Mouse (Mus musculus) cerebellum, adult 2 months (tissue): Measurements from ENCODE around the gene Cldn7. TPM values are rescaled to one million over a fixed set of nuclear protein-coding genes. Genes with fewer than 3 reads are reported as not detected.
A peak's percentile ranks its signal among the peaks of the same experiment; 100 is the strongest.

Source experiments
- DNase-seq, 2 experiments: peaks; one replicate each; pipeline ENCODE4 v3.0.0; 2021
- H3K27ac ChIP-seq: fragments of 200-500 bp; 2 replicates; pipeline ENCODE4 v1.5.1; 2012; ENCODE audit warnings: low read length, control low read depth, inconsistent platforms; ENCODE audit not compliant: insufficient read depth
- H3K27me3 ChIP-seq: fragments of 200-500 bp; 2 replicates; pipeline ENCODE4 v1.6.1; 2012; ENCODE audit warnings: inconsistent platforms, mild to moderate bottlenecking, low read length, moderate library complexity; ENCODE audit not compliant: control insufficient read depth, insufficient read depth
- H3K4me1 ChIP-seq: fragments of 200-500 bp; 2 replicates; pipeline ENCODE4 v1.6.1; 2011; ENCODE audit warnings: low read length; ENCODE audit not compliant: control insufficient read depth, insufficient read depth
- H3K4me3 ChIP-seq: fragments of 200-500 bp; replicated peaks from 2 replicates; pipeline ENCODE3; 2011; ENCODE audit warnings: mild to moderate bottlenecking, low read depth, low read length, control low read depth; ENCODE audit not compliant: insufficient read depth
- CTCF ChIP-seq: fragments of 200-500 bp; IDR thresholded peaks from 2 replicates; pipeline ENCODE4 v1.5.1; 2011; ENCODE audit warnings: low read depth, mild to moderate bottlenecking, control low read depth, low read length, moderate library complexity, borderline replicate concordance; ENCODE audit not compliant: insufficient read depth
- POLR2A ChIP-seq: fragments of 200-500 bp; IDR thresholded peaks from 2 replicates; pipeline ENCODE4 v1.6.1; 2011; ENCODE audit warnings: low read length, control low read depth, borderline replicate concordance; ENCODE audit not compliant: insufficient read depth
- WGBS: fragments of 180-500 bp; shearing (Covaris S2); methylation state at CpG from one replicate; pipeline ENCODE4 v1.1.7; 2018; 5-methylcytosine and 5-hydroxymethylcytosine counted together
- polyA plus RNA-seq: library from polyadenylated mRNA; depleted of rRNA; stranded (reverse); fragments of >200 nt; gene quantifications from 2 replicates; pipeline ENCODE4 v1.2.3, GENCODE M21; 2012

Cldn7 gene
- polyA plus RNA-seq, 1 experiment = 0.33 TPM

GRCm38 (mm10) chr11:69980196-69981140 is 15.9 kb downstream of the Cldn7 start:
- peak overlapping the region; percentile 84 for H3K4me3 ChIP-seq
- WGBS = under 1% methylated on average over 49 of the region's 60 CpGs
- TF ChIP-seq POLR2A (peak; percentile 88), CTCF (no peak)
- DNase-seq = peak; percentile 98 to 100
- no peaks in the 10 kb centered on the region for H3K27me3 ChIP-seq
- peak overlapping the region; percentile 81 for H3K27ac ChIP-seq
- H3K4me1 ChIP-seq = peaks cover 3% of the 10 kb centered on the region

DNA sequence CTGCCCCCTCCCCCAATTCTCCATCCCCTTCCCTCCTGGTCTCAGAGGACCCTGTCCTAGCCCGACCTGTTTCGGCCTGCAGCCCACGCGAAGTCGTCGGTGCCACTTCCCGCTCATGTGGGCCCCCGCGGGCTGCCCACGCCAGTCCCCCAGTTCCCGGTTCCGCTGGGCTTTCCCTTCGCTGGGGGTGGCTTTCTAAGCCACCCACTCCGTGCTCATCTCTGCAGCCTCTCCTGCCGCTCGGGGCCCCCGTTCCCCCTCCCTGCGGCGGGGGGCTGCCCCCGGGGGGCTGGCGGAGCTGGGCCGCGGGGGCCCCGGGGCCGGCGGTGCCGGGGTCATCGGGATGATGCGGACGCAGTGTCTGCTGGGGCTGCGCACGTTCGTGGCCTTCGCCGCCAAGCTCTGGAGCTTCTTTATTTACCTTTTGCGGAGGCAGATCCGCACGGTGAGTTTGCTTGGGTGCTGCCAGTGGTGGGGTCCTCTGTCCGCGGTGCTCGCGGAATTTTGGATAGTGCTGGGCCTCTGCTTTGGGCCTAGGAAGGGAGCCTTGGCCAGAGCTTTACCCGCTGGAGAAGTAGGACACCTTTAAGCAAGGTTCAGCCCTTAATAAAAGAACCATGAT is 16.7 kb downstream of the Cldn7 start, which contains the start of gene Ctdnep1:
Gene Ctdnep1 (plus strand): TSS at position 16 of the 622 bp plus-strand sequence.
- DNase-seq = no peak
- peaks cover 3% of the 10 kb centered on the region for H3K4me1 ChIP-seq
- peak within 1 kb of the TSS; percentile 81 for H3K27ac ChIP-seq
- TF ChIP-seq CTCF = no peak
- no peak for TF ChIP-seq POLR2A
- WGBS = under 1% methylated on average over 43 of the region's 43 CpGs
- no peaks in the 10 kb centered on the region for H3K27me3 ChIP-seq
- H3K4me3 ChIP-seq = peak within 1 kb of the TSS; percentile 84

- DNase-seq = no peak
- WGBS = 44% methylated on average over 8 of the region's 8 CpGs
These were observed 17.6 kb downstream of the Cldn7 start, which contains the start of gene Elp5 for GRCm38 (mm10) chr11:69982225-69982624. Gene Elp5 (minus strand): TSS chr11:69982517.

DNA sequence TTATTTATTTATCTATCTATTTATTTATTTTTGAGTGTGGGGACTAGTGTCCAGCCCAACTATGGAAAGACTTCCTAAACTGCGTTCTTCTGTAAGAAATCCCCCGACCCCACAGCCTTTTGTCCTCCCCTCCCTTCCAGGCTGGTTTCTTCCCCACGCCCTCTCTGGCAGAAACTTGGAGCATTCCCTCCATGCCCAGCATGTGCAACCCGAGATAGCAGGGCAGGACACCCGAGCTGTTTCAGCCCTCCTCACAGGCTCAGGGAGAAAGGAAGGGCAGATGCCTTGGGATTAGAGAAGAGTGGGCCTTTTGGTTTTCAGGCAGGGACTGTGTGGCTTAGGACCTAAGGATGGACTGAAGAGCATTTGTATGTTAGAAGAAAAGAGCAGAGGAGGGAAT is 18.3 kb downstream of the Cldn7 start:
- no peak for DNase-seq
- Histone ChIP-seq H3K27ac (no peak overlapping the region), H3K4me3 (no peak overlapping the region), H3K4me1 (peaks cover 3% of the 10 kb centered on the region), H3K27me3 (no peaks in the 10 kb centered on the region)
- WGBS = 8% methylated on average over 5 of the region's 5 CpGs
- TF ChIP-seq CTCF = no peak
- no peak for TF ChIP-seq POLR2A

More at GRCm38 (mm10) chr11:69982225-69982624, 17.6 kb downstream of the Cldn7 start, which contains the start of gene Elp5:
- no peak for TF ChIP-seq CTCF
- no peak for TF ChIP-seq POLR2A
- H3K4me3 ChIP-seq = peak within 1 kb of the TSS; percentile 84
- peak within 1 kb of the TSS; percentile 25; the same call in 1 of the 2 replicates for H3K27ac ChIP-seq
- peaks cover 3% of the 10 kb centered on the region for H3K4me1 ChIP-seq
- H3K27me3 ChIP-seq = no peaks in the 10 kb centered on the region

DNA sequence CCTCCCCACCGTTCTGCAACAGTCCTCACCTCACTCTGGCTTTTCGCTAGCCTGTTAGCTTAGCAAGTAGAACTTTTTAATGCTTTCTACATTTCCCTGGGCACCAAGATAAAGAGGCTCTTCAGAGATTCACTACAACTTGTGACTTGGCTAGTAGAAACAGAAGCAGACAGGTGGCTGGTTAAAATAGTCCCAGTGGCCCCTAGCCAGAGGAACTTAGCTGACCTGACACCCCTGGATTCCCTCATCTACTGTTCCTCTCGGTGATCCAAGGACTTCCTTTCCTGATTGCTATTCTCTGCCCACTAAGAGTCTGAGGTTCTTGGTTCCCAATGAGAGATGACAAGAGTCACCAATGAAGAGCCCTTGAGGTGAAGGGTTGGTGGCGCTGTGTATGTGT is 18.8 kb downstream of the Cldn7 start:
- 70% methylated on average over 4 of the region's 4 CpGs for WGBS
- Histone ChIP-seq H3K27ac (no peak overlapping the region), H3K4me1 (peaks cover 3% of the 10 kb centered on the region), H3K27me3 (no peaks in the 10 kb centered on the region), H3K4me3 (no peak overlapping the region)
- DNase-seq = no peak
- TF ChIP-seq CTCF = no peak
- no peak for TF ChIP-seq POLR2A

- H3K27ac ChIP-seq = no peak overlapping the region
- H3K4me1 ChIP-seq = peaks cover 3% of the 10 kb centered on the region
- TF ChIP-seq CTCF (no peak), POLR2A (no peak)
- no peaks in the 10 kb centered on the region for H3K27me3 ChIP-seq
- WGBS = 84% methylated on average over 8 of the region's 8 CpGs
- DNase-seq = no peak
- H3K4me3 ChIP-seq = no peak overlapping the region
These were observed 19.9 kb downstream of the Cldn7 start for GRCm38 (mm10) chr11:69984431-69984830.

GRCm38 (mm10) chr11:69989949-69990348 is 25.4 kb downstream of the Cldn7 start:
- no peak overlapping the region for H3K27ac ChIP-seq
- no peak for DNase-seq
- 0 out of 2 replicates have a peak, but pooled peaks cover 3% of the 10 kb centered on the region for H3K4me1 ChIP-seq
- WGBS = 82% methylated on average over 8 of the region's 8 CpGs
- no peak overlapping the region for H3K4me3 ChIP-seq
- H3K27me3 ChIP-seq = no peaks in the 10 kb centered on the region
- TF ChIP-seq CTCF = no peak
- TF ChIP-seq POLR2A = no peak

GRCm38 (mm10) chr11:69990850-69991691 is 26.5 kb downstream of the Cldn7 start, which contains the start of gene Gabarap:
Gene Gabarap (plus strand): TSS chr11:69991143.
- WGBS = under 1% methylated on average over 40 of the region's 40 CpGs
- peak; percentile 95 to 96 for DNase-seq
- H3K27ac ChIP-seq = peak within 1 kb of the TSS; percentile 73
- peak within 1 kb of the TSS; percentile 91 for H3K4me3 ChIP-seq
- TF ChIP-seq POLR2A (peak; percentile 56), CTCF (no peak)
- H3K27me3 ChIP-seq = no peaks in the 10 kb centered on the region
- 0 out of 2 replicates have a peak, but pooled peaks cover 3% of the 10 kb centered on the region for H3K4me1 ChIP-seq
